Mouse (Mus musculus) testis, adult 2 months (tissue): ENCODE measurements around the gene Fxyd7.

Experiments
- CTCF ChIP-seq: fragments of 200-500 bp; IDR thresholded peaks from 2 replicates; pipeline ENCODE4 v1.5.1; 2012; ENCODE audit warnings: low read depth, mild to moderate bottlenecking, inconsistent platforms, low read length, moderate library complexity; ENCODE audit not compliant: control insufficient read depth, insufficient read depth, insufficient replicate concordance
- POLR2A ChIP-seq: fragments of 200-500 bp; IDR thresholded peaks from 2 replicates; pipeline ENCODE4 v1.6.1; 2012; ENCODE audit warnings: low read depth, mild to moderate bottlenecking, inconsistent platforms, low read length, moderate library complexity; ENCODE audit not compliant: control insufficient read depth

- TF ChIP-seq CTCF (no peak), POLR2A (no peak)
These were observed 19.5 kb downstream of the Fxyd7 start for GRCm38 (mm10) chr7:31031731-31032130.
